Mouse (Mus musculus) embryonic fibroblast, embryonic 13.5 days (primary cell): ENCODE data around the gene Wdr83os.
"Not testable (repeated sequence)": the region's sequence is repeated elsewhere in the genome, so short reads cannot be mapped to it uniquely, and the experiment has no call there.

ENCODE experiments used
- CTCF ChIP-seq: IDR thresholded peaks from 2 replicates; pipeline ENCODE4 v1.5.1; 2011; ENCODE audit warnings: mild to moderate bottlenecking, control low read depth, low read length, moderate library complexity, borderline replicate concordance; ENCODE audit not compliant: insufficient read depth
- POLR2A ChIP-seq: IDR thresholded peaks from 2 replicates; pipeline ENCODE4 v1.6.1; 2011; ENCODE audit warnings: low read depth, mild to moderate bottlenecking, control low read depth, low read length, moderate library complexity

- not testable (repeated sequence) for TF ChIP-seq CTCF, POLR2A
Observed at GRCm38 (mm10) chr8:85120251-85120650, 39.7 kb downstream of the Wdr83os start.
